Mouse (Mus musculus): ENCODE results near the gene Fgb. TPM values are rescaled to one million over a fixed set of nuclear protein-coding genes. Genes with fewer than 3 reads are reported as not detected.

The Fgb gene
- polyA plus RNA-seq, 2 experiments: 184 to 376 TPM

DNA sequence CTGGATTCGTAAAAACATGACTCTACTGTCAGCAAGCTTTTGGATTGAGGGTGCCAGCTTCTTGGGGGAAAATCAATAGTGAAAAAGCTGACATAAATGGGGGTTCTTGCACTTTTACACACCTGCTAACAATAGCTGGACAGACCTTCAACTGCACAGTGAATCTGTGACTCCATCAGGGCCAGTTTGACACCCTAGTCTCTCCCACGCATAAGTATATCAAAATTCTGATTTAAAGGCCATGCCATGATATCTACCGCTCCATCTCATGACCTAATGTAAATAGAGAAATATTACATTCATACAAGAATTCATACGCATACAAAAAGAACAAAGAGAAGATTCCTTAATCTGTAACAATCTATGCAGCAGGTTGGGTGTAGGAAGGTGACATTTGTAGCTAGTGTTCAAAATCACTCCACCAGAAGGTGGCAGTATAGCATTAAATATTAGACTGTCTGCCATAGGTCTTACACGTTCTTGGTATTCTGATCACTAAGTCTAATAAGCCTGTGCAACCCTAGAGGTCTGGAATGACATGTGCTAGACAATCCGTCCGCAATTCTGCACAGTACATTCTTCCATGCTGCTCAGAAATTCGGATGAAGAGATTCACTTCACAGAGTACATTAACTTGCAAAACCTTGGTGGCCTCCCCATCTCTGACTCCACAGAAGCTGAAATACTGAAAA, 50.7 kb downstream of the Fgb start:
- ATAC-seq (ENCODE audit: insufficient read depth): no peak

DNA sequence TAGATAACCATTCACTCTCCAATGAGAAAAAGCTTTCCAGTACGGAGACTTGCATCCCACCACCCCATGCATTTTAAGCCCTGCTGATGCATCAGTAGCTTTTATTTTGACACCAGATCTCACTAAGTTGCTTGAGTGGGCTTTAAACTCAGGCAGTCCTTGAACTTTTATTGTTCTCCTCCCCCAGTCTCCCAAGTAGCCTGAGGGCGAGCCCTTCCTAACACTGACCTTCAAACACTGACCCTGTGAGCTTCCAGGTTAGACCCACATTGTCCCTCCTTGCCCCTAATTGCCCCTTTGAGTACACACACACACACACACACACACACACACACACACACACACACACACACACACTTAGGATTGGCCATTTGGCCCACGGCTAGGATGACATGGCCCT, 53.0 kb downstream of the Fgb start:
- no peak overlapping the region for H3K4me3 ChIP-seq (ENCODE audit: insufficient read depth in 1 of 2, low read depth in 2 of 2, low read length in 2 of 2)
- H3K27ac ChIP-seq: no peak overlapping the region
- no peak for ATAC-seq (ENCODE audit: insufficient read depth)
- DNase-seq (ENCODE audit: low read depth in 3 of 3, low spot score in 3 of 3): no peak
- no peaks in the 10 kb centered on the region for H3K36me3 ChIP-seq (replicated peaks; ENCODE audit: control insufficient read depth, insufficient read depth, low read depth)
- 63% methylated on average over 3 of the region's 3 CpGs for WGBS (ENCODE audit: insufficient replicate concordance)
- no peak overlapping the region for H3K4me2 ChIP-seq (ENCODE audit: low read depth)
- TF ChIP-seq CTCF (IDR thresholded peaks at IDR 0.05; ENCODE audit: low read depth) (no peak), EP300 (IDR thresholded peaks at IDR 0.05; ENCODE audit: low read depth) (no peak)
- H3K4me1 ChIP-seq (replicated peaks; ENCODE audit: control insufficient read depth in 2 of 2, insufficient read depth in 2 of 2, low read length in 1 of 2): no peaks in the 10 kb centered on the region
- H3K9ac ChIP-seq (replicated peaks): no peak overlapping the region
- H3K27me3 ChIP-seq (ENCODE audit: control insufficient read depth, insufficient read depth, low read length): no peaks in the 10 kb centered on the region
- H3K9me3 ChIP-seq (ENCODE audit: control insufficient read depth, low read length): no peaks in the 10 kb centered on the region

More for the DNA sequence above, 50.7 kb downstream of the Fgb start:
- Histone ChIP-seq H3K27me3 (ENCODE audit: control insufficient read depth, insufficient read depth, low read length) (no peaks in the 10 kb centered on the region), H3K9me3 (ENCODE audit: control insufficient read depth, low read length) (no peaks in the 10 kb centered on the region), H3K9ac (replicated peaks) (no peak overlapping the region), H3K36me3 (replicated peaks; ENCODE audit: control insufficient read depth, insufficient read depth, low read depth) (no peaks in the 10 kb centered on the region), H3K27ac (no peak overlapping the region), H3K4me2 (ENCODE audit: low read depth) (no peak overlapping the region), H3K4me1 (replicated peaks; ENCODE audit: control insufficient read depth in 2 of 2, insufficient read depth in 2 of 2, low read length in 1 of 2) (no peaks in the 10 kb centered on the region; a peak in 1 of 4 replicates), H3K4me3 (ENCODE audit: insufficient read depth in 1 of 2, low read depth in 2 of 2, low read length in 2 of 2) (no peak overlapping the region)
- TF ChIP-seq EP300 (IDR thresholded peaks at IDR 0.05; ENCODE audit: low read depth) (no peak), CTCF (IDR thresholded peaks at IDR 0.05; ENCODE audit: low read depth) (peak; percentile 55; the same call in 1 of the 2 replicates)
- no peak for DNase-seq (ENCODE audit: low read depth in 3 of 3, low spot score in 3 of 3)
- WGBS (ENCODE audit: insufficient replicate concordance): 19% methylated on average over 8 of the region's 8 CpGs

DNA sequence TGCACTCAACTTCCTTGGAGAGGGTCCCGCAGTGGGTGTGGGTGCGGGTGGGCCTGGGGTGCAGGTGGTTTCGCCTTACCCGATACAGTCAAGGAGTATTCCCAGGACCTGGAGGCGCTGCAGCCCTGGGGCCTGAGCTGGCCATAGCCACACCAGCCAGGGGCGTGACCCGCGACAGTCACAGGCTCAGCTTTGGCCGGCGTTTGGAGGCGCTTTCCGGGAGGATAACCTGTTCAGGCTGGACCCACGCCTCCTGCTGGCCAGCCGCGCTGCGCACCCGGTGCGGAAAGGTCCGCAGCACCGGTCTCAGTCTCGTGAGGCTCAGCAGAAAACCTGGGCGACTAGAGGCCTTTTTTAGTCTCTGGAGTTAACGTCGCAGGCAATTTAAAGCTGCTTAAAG, 54.3 kb downstream of the Fgb start:
- H3K27me3 ChIP-seq (ENCODE audit: control insufficient read depth, insufficient read depth, low read length): no peaks in the 10 kb centered on the region
- TF ChIP-seq EP300 (IDR thresholded peaks at IDR 0.05; ENCODE audit: low read depth) (no peak), CTCF (IDR thresholded peaks at IDR 0.05; ENCODE audit: low read depth) (peak; percentile 72)
- no peak overlapping the region for H3K9ac ChIP-seq (replicated peaks)
- DNase-seq (ENCODE audit: low read depth in 3 of 3, low spot score in 3 of 3) (no peak), ATAC-seq (ENCODE audit: insufficient read depth) (peak; percentile 31; the same call in 1 of the 2 replicates)
- no peaks in the 10 kb centered on the region for H3K9me3 ChIP-seq (ENCODE audit: control insufficient read depth, low read length)
- H3K36me3 ChIP-seq (replicated peaks; ENCODE audit: control insufficient read depth, insufficient read depth, low read depth): no peaks in the 10 kb centered on the region
- no peaks in the 10 kb centered on the region for H3K4me1 ChIP-seq (replicated peaks; ENCODE audit: control insufficient read depth in 2 of 2, insufficient read depth in 2 of 2, low read length in 1 of 2)
- 3% methylated on average over 24 of the region's 24 CpGs for WGBS (ENCODE audit: insufficient replicate concordance)
- peak overlapping the region; percentile 11; the same call in 1 of the 2 replicates for H3K4me2 ChIP-seq (ENCODE audit: low read depth)
- no peak overlapping the region for H3K4me3 ChIP-seq (ENCODE audit: insufficient read depth in 1 of 2, low read depth in 2 of 2, low read length in 2 of 2)
- H3K27ac ChIP-seq: no peak overlapping the region

DNA sequence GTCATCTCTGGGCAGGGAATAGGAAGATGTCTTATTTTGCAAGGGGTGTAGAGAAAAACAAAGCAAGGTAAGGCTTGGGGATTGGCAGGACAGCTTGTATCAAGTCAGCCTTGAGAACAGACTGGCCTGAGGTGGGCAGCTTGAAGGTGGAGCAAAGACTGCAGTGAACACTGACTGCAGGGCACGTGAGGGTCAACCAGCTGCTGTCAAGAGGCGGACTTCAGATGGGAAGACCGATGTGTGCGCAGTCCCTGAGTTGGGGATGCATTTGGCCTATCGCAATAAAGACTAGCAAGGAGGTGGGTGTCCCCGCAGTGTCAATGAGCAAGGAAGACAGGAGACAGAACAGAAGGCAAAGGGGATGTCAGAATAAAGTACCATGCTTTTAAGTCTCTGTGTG, 56.7 kb downstream of the Fgb start:
- ATAC-seq (ENCODE audit: insufficient read depth) (no peak), DNase-seq (ENCODE audit: low read depth in 3 of 3, low spot score in 3 of 3) (no peak)
- 75% methylated on average over 6 of the region's 6 CpGs for WGBS (ENCODE audit: insufficient replicate concordance)

DNA sequence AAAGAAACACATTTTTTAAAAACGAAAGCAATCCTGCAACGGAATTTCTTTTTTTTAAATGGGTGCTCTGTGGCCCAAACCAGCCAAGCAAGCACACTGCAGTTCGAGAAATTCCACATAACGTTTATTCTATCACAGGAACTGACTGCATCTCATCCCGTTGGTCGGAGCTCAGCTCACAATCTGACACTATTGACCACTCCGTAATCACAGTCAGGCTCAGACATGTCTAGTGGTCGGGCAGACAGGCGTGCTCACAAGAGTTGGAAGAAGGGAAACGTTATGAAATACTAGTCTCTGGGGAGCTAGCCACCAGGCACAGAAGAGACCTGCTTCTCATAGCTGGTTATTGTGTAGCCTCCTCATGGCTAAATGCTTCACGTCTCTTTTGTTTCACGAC, 57.7 kb downstream of the Fgb start:
- no peak for ATAC-seq (ENCODE audit: insufficient read depth)

More for the DNA sequence above, 56.7 kb downstream of the Fgb start:
- no peaks in the 10 kb centered on the region for H3K4me1 ChIP-seq (replicated peaks; ENCODE audit: control insufficient read depth in 2 of 2, insufficient read depth in 2 of 2, low read length in 1 of 2)
- no peaks in the 10 kb centered on the region for H3K9me3 ChIP-seq (ENCODE audit: control insufficient read depth, low read length)
- no peak overlapping the region for H3K27ac ChIP-seq
- no peak overlapping the region for H3K4me3 ChIP-seq (ENCODE audit: insufficient read depth in 1 of 2, low read depth in 2 of 2, low read length in 2 of 2)
- H3K4me2 ChIP-seq (ENCODE audit: low read depth): no peak overlapping the region
- no peak overlapping the region for H3K9ac ChIP-seq (replicated peaks)
- H3K36me3 ChIP-seq (replicated peaks; ENCODE audit: control insufficient read depth, insufficient read depth, low read depth): no peaks in the 10 kb centered on the region
- no peaks in the 10 kb centered on the region for H3K27me3 ChIP-seq (ENCODE audit: control insufficient read depth, insufficient read depth, low read length)
- TF ChIP-seq CTCF (IDR thresholded peaks at IDR 0.05; ENCODE audit: low read depth) (no peak), EP300 (IDR thresholded peaks at IDR 0.05; ENCODE audit: low read depth) (no peak)

More for the DNA sequence above, 57.7 kb downstream of the Fgb start:
- no peaks in the 10 kb centered on the region for H3K27me3 ChIP-seq (ENCODE audit: control insufficient read depth, insufficient read depth, low read length)
- H3K9me3 ChIP-seq (ENCODE audit: control insufficient read depth, low read length): no peaks in the 10 kb centered on the region
- no peak for TF ChIP-seq CTCF (IDR thresholded peaks at IDR 0.05; ENCODE audit: low read depth)
- no peak for TF ChIP-seq EP300 (IDR thresholded peaks at IDR 0.05; ENCODE audit: low read depth)
- H3K4me2 ChIP-seq (ENCODE audit: low read depth): no peak overlapping the region
- 60% methylated on average over 12 of the region's 12 CpGs for WGBS (ENCODE audit: insufficient replicate concordance)
- H3K4me1 ChIP-seq (replicated peaks; ENCODE audit: control insufficient read depth in 2 of 2, insufficient read depth in 2 of 2, low read length in 1 of 2): no peaks in the 10 kb centered on the region
- no peaks in the 10 kb centered on the region for H3K36me3 ChIP-seq (replicated peaks; ENCODE audit: control insufficient read depth, insufficient read depth, low read depth)
- no peak for DNase-seq (ENCODE audit: low read depth in 3 of 3, low spot score in 3 of 3)
- H3K27ac ChIP-seq: no peak overlapping the region
- no peak overlapping the region for H3K4me3 ChIP-seq (ENCODE audit: insufficient read depth in 1 of 2, low read depth in 2 of 2, low read length in 2 of 2)
- H3K9ac ChIP-seq (replicated peaks): no peak overlapping the region

Other genes starting within 250 kb of the Fgb start
- gene Rbm46, start 173.4 kb downstream of the Fgb start, polyA plus RNA-seq (2012; rRNA removed): 0.22 and 0.24 TPM in 2 replicates
- gene Rbm46, start 173.4 kb downstream of the Fgb start, polyA plus RNA-seq (2014; fragmentation: Nextera tagmentation; extraction: Ambion mirVana): 0.82 and 0.89 TPM in 2 replicates
- 0.58 and 0.69 TPM in 2 replicates for gene Lrat, start 145.9 kb downstream of the Fgb start, polyA plus RNA-seq (2012; rRNA removed)
- gene Lrat, start 145.9 kb downstream of the Fgb start, polyA plus RNA-seq (2014; fragmentation: Nextera tagmentation; extraction: Ambion mirVana): 0.68 and 1.2 TPM in 2 replicates
- gene Fgg, start 42.1 kb downstream of the Fgb start, polyA plus RNA-seq (2012; rRNA removed): 171 and 249 TPM in 2 replicates
- gene Fgg, start 42.1 kb downstream of the Fgb start, polyA plus RNA-seq (2014; fragmentation: Nextera tagmentation; extraction: Ambion mirVana): 392 and 442 TPM in 2 replicates
- gene Fga, start 23.8 kb downstream of the Fgb start, polyA plus RNA-seq (2012; rRNA removed): 105 and 203 TPM in 2 replicates
- gene Fga, start 23.8 kb downstream of the Fgb start, polyA plus RNA-seq (2014; fragmentation: Nextera tagmentation; extraction: Ambion mirVana): 436 and 506 TPM in 2 replicates
- gene Plrg1, start 5.7 kb upstream of the Fgb start, polyA plus RNA-seq (2012; rRNA removed): 26.0 and 34.9 TPM in 2 replicates
- gene Plrg1, start 5.7 kb upstream of the Fgb start, polyA plus RNA-seq (2014; fragmentation: Nextera tagmentation; extraction: Ambion mirVana): 50.0 and 52.7 TPM in 2 replicates
- gene Dchs2, start 78.1 kb upstream of the Fgb start, polyA plus RNA-seq (2012; rRNA removed): under 0.01 TPM in 2 replicates
- gene Dchs2, start 78.1 kb upstream of the Fgb start, polyA plus RNA-seq (2014; fragmentation: Nextera tagmentation; extraction: Ambion mirVana): 0.03 TPM in 1 of 2 replicates, not detected in the other

Data from liver, embryonic 14.5 days (tissue).